Mouse (Mus musculus) liver, embryonic 14.5 days (tissue): ENCODE data around the gene Fem1a. TPM values are rescaled to one million over a fixed set of nuclear protein-coding genes. Genes with fewer than 3 reads are reported as not detected.

ENCODE experiments used
- ATAC-seq: fragments of 200-750 bp; cut with Nextera tagmentation; 2 replicates; pipeline ENCODE4 v1.8.0; 2017; ENCODE audit warnings: moderate number of reproducible peaks, mild to moderate bottlenecking, moderate library complexity; ENCODE audit not compliant: insufficient read depth
- DNase-seq, 3 experiments: peaks; one replicate each; pipeline ENCODE4 v3.0.0-alpha.2; 2012 to 2013; ENCODE audit warnings: low read depth in 3 of 3, low spot score in 3 of 3
- H3K27ac ChIP-seq: fragments of 300-500 bp; sonication (generic); 2 replicates; pipeline ENCODE4 v1.5.1; 2014; ENCODE audit warnings: moderate library complexity, mild to moderate bottlenecking, control low read depth, inconsistent platforms
- H3K27me3 ChIP-seq: fragments of 300-500 bp; sonication (generic); 2 replicates; pipeline ENCODE4 v1.6.1; 2014; ENCODE audit warnings: mild to moderate bottlenecking, low read length, moderate library complexity; ENCODE audit not compliant: control insufficient read depth, insufficient read depth
- H3K36me3 ChIP-seq: fragments of 300-500 bp; sonication (generic); replicated peaks from 2 replicates; pipeline ENCODE4 v1.6.1; 2014; ENCODE audit warnings: low read depth; ENCODE audit not compliant: control insufficient read depth, insufficient read depth
- H3K4me1 ChIP-seq, 2 experiments: fragments of 200-500 bp in 1 of 2; fragments of 300-500 bp in 1 of 2; sonication (generic) in 1 of 2; replicated peaks; 2 replicates each; pipeline ENCODE4 v1.6.1; 2012 to 2014; ENCODE audit warnings: antibody characterized with exemption in 1 of 2, inconsistent platforms in 1 of 2, low read length in 1 of 2; ENCODE audit not compliant: control insufficient read depth in 2 of 2, insufficient read depth in 2 of 2
- H3K4me2 ChIP-seq: fragments of 300-500 bp; sonication (generic); 2 replicates; pipeline ENCODE4 v1.6.1; 2014; ENCODE audit warnings: low read depth, mild to moderate bottlenecking, control low read depth, moderate library complexity
- H3K4me3 ChIP-seq, 2 experiments: fragments of 200-500 bp in 1 of 2; fragments of 300-500 bp in 1 of 2; sonication (generic) in 1 of 2; 2 replicates each; pipeline ENCODE4 v1.5.1; 2012 to 2014; ENCODE audit warnings: low read depth in 2 of 2, low read length in 2 of 2, mild to moderate bottlenecking in 2 of 2, control low read depth in 1 of 2, inconsistent platforms in 1 of 2, moderate library complexity in 1 of 2; ENCODE audit not compliant: insufficient read depth in 1 of 2
- H3K9ac ChIP-seq: fragments of 300-500 bp; sonication (generic); replicated peaks from 2 replicates; pipeline ENCODE4 v1.6.1; 2014; ENCODE audit warnings: mild to moderate bottlenecking, control low read depth, moderate library complexity
- H3K9me3 ChIP-seq: fragments of 300-500 bp; sonication (generic); 2 replicates; pipeline ENCODE4 v1.6.1; 2016; ENCODE audit warnings: low read length, mixed read lengths; ENCODE audit not compliant: control insufficient read depth
- CTCF ChIP-seq: IDR thresholded peaks from 2 replicates; pipeline ENCODE4 v1.5.1; 2016; ENCODE audit warnings: antibody characterized with exemption, low read depth, control low read depth
- EP300 ChIP-seq: IDR thresholded peaks from 2 replicates; pipeline ENCODE4 v1.6.1; 2016; ENCODE audit warnings: antibody characterized with exemption, low read depth
- WGBS: fragments of 180-500 bp; shearing (Covaris S2); extraction: QIAGEN DNeasy Blood & Tissue Kit; methylation state at CpG from one replicate; pipeline ENCODE4 v1.1.7; 2014; ENCODE audit not compliant: insufficient replicate concordance; 5-methylcytosine and 5-hydroxymethylcytosine counted together
- polyA plus RNA-seq, 2 experiments: library from polyadenylated mRNA; depleted of rRNA in 1 of 2; stranded (reverse) in 1 of 2; unstranded in 1 of 2; fragments of >200 nt; fragmentation: Nextera tagmentation in 1 of 2; extraction: Ambion mirVana in 1 of 2; gene quantifications; 2 replicates each; pipeline versions ENCODE4 v1.2.1 to v1.2.3; 2012 to 2014

Fem1a gene
- polyA plus RNA-seq, 2 experiments = 4.9 to 5.8 TPM

DNA sequence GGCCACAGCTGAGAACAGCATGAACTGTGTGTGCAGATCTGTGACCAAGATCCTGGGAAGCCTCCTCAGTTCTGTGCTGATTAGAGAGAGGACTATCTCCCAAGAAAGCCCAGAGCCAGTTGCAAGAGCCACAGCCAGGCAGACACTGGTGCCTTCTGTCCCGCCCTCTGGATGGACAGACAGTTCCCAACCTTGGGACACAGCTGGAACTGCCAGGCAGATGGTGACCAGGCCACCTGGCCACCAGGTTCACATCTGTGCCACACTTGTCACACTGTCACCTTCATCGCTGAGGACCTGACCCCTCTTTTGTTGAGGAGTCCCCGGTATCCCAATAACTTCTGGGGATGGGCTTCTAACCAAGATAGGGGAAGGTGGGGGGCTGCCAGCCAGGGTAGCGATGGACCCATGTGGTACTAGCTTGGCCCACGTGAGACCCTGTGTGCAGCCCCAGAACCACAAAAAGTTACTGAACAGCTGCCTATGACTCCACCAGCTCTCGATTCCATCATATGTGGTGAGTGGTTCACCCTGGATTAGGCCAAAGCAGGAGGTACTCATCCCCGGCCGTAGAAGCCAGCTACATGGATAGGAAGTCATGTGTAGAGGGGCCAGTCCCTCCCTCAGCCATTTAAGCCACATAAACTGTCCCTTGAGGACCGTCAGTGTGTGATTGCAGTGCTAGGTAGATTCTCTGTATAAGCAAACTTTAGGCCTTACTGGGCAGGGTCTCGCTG lies 2.9 kb downstream of the Fem1a start:
- TF ChIP-seq EP300 = no peak
- no peak for TF ChIP-seq CTCF
- H3K4me2 ChIP-seq = peak overlapping the region; percentile 29

DNA sequence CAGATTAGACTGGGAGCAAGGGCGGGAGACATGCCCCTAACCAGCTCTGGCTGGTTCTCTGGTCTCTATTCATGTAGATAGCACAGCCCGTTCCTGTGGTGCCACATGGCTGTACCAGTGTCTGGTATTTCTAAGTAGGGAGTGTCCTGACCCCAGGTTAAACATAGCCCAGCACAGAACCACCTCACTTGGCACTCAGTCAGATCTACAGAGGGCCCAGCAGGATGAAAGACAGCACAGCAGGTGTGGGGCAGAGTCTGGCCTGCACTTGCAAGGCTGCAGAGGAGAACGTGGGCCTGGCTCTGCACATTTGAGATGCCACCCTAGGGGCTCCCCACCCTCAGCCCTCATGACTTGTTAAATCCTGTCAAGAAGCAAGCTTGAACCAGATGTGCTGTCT lies 4.6 kb downstream of the Fem1a start:
- H3K27me3 ChIP-seq = no peaks in the 10 kb centered on the region
- TF ChIP-seq EP300 (no peak), CTCF (no peak)
- no peaks in the 10 kb centered on the region for H3K9me3 ChIP-seq
- H3K36me3 ChIP-seq = peaks cover 25% of the 10 kb centered on the region
- H3K4me2 ChIP-seq = no peak overlapping the region
- no peak overlapping the region for H3K4me3 ChIP-seq
- peaks cover 0 to 7% of the 10 kb centered on the region in 2 experiments; a peak in 2 of 4 replicates for H3K4me1 ChIP-seq
- ATAC-seq (no peak), DNase-seq (no peak)
- 79% methylated on average over 3 of the region's 3 CpGs for WGBS
- H3K9ac ChIP-seq = no peak overlapping the region
- H3K27ac ChIP-seq = no peak overlapping the region

More for the DNA sequence above, 2.9 kb downstream of the Fem1a start:
- no peak overlapping the region for H3K27ac ChIP-seq
- H3K27me3 ChIP-seq = no peaks in the 10 kb centered on the region
- peaks cover 0 to 6% of the 10 kb centered on the region in 2 experiments; a peak in 3 of 4 replicates for H3K4me1 ChIP-seq
- peaks cover 25% of the 10 kb centered on the region for H3K36me3 ChIP-seq
- DNase-seq = no peak
- no peak overlapping the region for H3K9ac ChIP-seq
- 79% methylated on average over 10 of the region's 10 CpGs for WGBS
- no peak overlapping the region for H3K4me3 ChIP-seq
- H3K9me3 ChIP-seq = no peaks in the 10 kb centered on the region
- no peak for ATAC-seq

DNA sequence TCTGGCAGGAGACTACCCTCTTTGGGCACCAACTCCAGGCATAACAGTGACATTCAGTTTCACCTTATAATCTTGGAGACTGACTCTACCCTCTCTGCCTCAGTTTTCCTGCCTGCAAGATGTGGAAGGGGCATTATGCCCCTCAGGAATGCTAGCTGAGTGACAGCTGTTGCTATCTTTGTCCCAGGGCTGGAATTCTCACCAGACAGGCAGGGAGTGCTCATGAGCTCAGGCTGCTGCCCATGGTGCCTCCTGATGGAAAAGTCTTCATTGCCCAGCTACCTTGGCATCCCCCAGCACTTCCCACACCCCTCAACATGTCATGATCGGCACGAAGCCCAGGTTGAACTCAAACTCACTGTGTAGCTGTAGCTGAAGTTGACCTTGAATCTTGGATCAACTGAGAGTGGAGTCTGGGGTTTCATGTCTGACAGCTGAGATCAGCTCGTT lies 6.1 kb downstream of the Fem1a start:
- TF ChIP-seq CTCF (no peak), EP300 (no peak)
- H3K9ac ChIP-seq = no peak overlapping the region
- H3K27ac ChIP-seq = no peak overlapping the region

DNA sequence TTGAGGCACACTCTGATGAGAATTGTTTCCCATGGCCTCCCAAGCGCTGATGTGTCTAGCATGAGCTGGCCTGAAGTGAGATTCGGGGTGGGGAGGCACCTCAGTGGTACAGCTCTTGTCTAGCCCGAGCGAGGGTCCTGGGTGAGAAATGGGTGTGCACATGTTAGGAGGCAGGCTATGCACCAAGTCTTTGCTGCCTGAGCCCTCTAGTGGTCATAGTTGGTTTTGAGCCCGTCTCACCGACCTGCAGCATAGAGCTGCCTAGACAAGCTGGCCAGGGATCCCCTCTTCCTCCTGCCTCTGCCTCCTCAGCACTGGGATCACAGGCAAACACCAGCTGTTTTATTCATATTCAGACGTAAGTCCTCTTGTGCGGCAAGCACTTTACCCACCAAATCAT lies 7.4 kb downstream of the Fem1a start:
- 20% methylated on average over 8 of the region's 8 CpGs for WGBS
- no peak overlapping the region for H3K27ac ChIP-seq
- DNase-seq (peak; percentile 54 to 60 (median 55)), ATAC-seq (peak; percentile 54)
- H3K9ac ChIP-seq = no peak overlapping the region
- H3K4me2 ChIP-seq = no peak overlapping the region
- H3K4me3 ChIP-seq = no peak overlapping the region
- no peaks in the 10 kb centered on the region for H3K27me3 ChIP-seq
- no peaks in the 10 kb centered on the region for H3K9me3 ChIP-seq
- peaks cover 3 to 5% of the 10 kb centered on the region in 2 experiments; a peak in 2 of 4 replicates for H3K4me1 ChIP-seq
- H3K36me3 ChIP-seq = peaks cover 20% of the 10 kb centered on the region
- TF ChIP-seq CTCF (peak; percentile 95), EP300 (no peak)

More for the DNA sequence above, 6.1 kb downstream of the Fem1a start:
- no peak for DNase-seq
- no peaks in the 10 kb centered on the region for H3K9me3 ChIP-seq
- no peak overlapping the region for H3K4me3 ChIP-seq
- H3K36me3 ChIP-seq = peaks cover 25% of the 10 kb centered on the region
- H3K4me2 ChIP-seq = no peak overlapping the region
- WGBS = 58% methylated on average over 3 of the region's 3 CpGs
- H3K27me3 ChIP-seq = no peaks in the 10 kb centered on the region
- ATAC-seq = no peak
- H3K4me1 ChIP-seq = peaks cover 0 to 6% of the 10 kb centered on the region in 2 experiments; a peak in 2 of 4 replicates

DNA sequence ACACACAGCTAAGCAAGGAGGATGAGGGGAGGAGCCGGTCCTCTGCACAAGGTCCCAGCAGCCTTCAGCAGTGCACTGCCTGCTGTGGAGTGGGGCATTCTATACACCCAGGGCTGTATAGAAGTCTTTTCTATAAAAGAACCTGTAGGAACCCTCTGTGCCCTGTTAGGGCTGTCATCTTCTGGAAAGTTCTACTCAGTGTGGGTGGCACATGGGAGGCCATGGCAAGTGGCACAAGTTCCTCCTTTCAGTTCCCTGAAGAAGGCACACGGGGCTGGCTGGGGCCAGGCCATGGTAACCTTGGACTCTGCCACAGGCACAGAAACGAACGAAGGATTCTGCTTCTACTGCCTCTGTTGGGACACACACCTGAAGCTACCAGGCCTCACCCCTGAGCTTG lies 8.4 kb downstream of the Fem1a start:
- Histone ChIP-seq H3K4me2 (no peak overlapping the region), H3K4me3 (no peak overlapping the region), H3K4me1 (peaks cover 3 to 12% of the 10 kb centered on the region in 2 experiments; a peak in 2 of 4 replicates), H3K9ac (no peak overlapping the region), H3K27ac (no peak overlapping the region), H3K9me3 (no peaks in the 10 kb centered on the region), H3K36me3 (peaks cover 11% of the 10 kb centered on the region), H3K27me3 (no peaks in the 10 kb centered on the region)
- WGBS = 70% methylated on average over 4 of the region's 4 CpGs
- ATAC-seq = no peak
- TF ChIP-seq CTCF (no peak), EP300 (no peak)
- no peak for DNase-seq
